Mouse (Mus musculus) heart, adult 2 months (tissue): ENCODE measurements around the gene Stat5a. TPM values are rescaled to one million over a fixed set of nuclear protein-coding genes. Genes with fewer than 3 reads are reported as not detected.
A peak's percentile ranks its signal among the peaks of the same experiment; 100 is the strongest.

Experiments used
- DNase-seq, 2 experiments: peaks; one replicate each; pipeline ENCODE4 v3.0.0; 2021
- H3K27ac ChIP-seq: fragments of 200-600 bp; 2 replicates; pipeline ENCODE4 v1.8.1; 2022
- H3K27me3 ChIP-seq: fragments of 200-500 bp; 2 replicates; pipeline ENCODE4 v1.6.1; 2012; ENCODE audit warnings: mild to moderate bottlenecking, low read length, inconsistent platforms, mixed read lengths; ENCODE audit not compliant: control insufficient read depth, insufficient read depth
- H3K36me3 ChIP-seq: fragments of 200-500 bp; 2 replicates; pipeline ENCODE4 v1.6.1; 2012; ENCODE audit warnings: low read length, inconsistent platforms; ENCODE audit not compliant: control insufficient read depth, insufficient read depth
- H3K4me1 ChIP-seq: fragments of 200-500 bp; 2 replicates; pipeline ENCODE4 v1.6.1; 2011; ENCODE audit warnings: low read length; ENCODE audit not compliant: control insufficient read depth, insufficient read depth
- H3K4me3 ChIP-seq: fragments of 200-600 bp; 2 replicates; pipeline ENCODE4 v1.8.1; 2022
- H3K79me2 ChIP-seq: fragments of 200-500 bp; replicated peaks from 2 replicates; pipeline ENCODE4 v1.6.1; 2012; ENCODE audit warnings: mild to moderate bottlenecking, inconsistent platforms, low read length, moderate library complexity, mixed read lengths; ENCODE audit not compliant: control insufficient read depth, insufficient read depth
- H3K9ac ChIP-seq: fragments of 200-500 bp; 2 replicates; pipeline ENCODE4 v1.6.1; 2012; ENCODE audit warnings: low read depth, mild to moderate bottlenecking, control low read depth, inconsistent platforms, low read length, mixed read lengths
- CTCF ChIP-seq: fragments of 200-600 bp; IDR thresholded peaks from 2 replicates; pipeline ENCODE4 v1.8.1; 2022; ENCODE audit warnings: antibody characterized with exemption, mild to moderate bottlenecking, moderate library complexity
- EP300 ChIP-seq: fragments of 200-500 bp; IDR thresholded peaks from 2 replicates; pipeline ENCODE4 v1.6.1; 2011; ENCODE audit warnings: low read depth, low read length, control low read depth; ENCODE audit not compliant: insufficient read depth
- POLR2A ChIP-seq: fragments of 200-500 bp; IDR thresholded peaks from 2 replicates; pipeline ENCODE4 v1.6.1; 2011; ENCODE audit warnings: mild to moderate bottlenecking, low read depth, low read length, control low read depth; ENCODE audit not compliant: insufficient read depth
- WGBS: fragments of 180-500 bp; shearing (Covaris S2); methylation state at CpG from one replicate; pipeline ENCODE4 v1.1.7; 2018; 5-methylcytosine and 5-hydroxymethylcytosine counted together
- intact Hi-C: fragments of 180-260 bp; cut with DNase I; formaldehyde crosslinking; loops from one replicate; pipeline ENCODE4 v1.15.1; 2025
- polyA plus RNA-seq: library from polyadenylated mRNA; depleted of rRNA; stranded (reverse); fragments of >200 nt; gene quantifications from 2 replicates; pipeline ENCODE4 v1.2.3, GENCODE M21; 2012; rRNA removed
- total RNA-seq, 2 experiments: library from RNA; stranded (reverse); gene quantifications; 2 replicates each; pipeline ENCODE4 v1.2.3; 2021

Stat5a gene
- total and polyA plus RNA-seq, 3 experiments, result 20.3 to 24.3 (median 22.3) TPM

DNA sequence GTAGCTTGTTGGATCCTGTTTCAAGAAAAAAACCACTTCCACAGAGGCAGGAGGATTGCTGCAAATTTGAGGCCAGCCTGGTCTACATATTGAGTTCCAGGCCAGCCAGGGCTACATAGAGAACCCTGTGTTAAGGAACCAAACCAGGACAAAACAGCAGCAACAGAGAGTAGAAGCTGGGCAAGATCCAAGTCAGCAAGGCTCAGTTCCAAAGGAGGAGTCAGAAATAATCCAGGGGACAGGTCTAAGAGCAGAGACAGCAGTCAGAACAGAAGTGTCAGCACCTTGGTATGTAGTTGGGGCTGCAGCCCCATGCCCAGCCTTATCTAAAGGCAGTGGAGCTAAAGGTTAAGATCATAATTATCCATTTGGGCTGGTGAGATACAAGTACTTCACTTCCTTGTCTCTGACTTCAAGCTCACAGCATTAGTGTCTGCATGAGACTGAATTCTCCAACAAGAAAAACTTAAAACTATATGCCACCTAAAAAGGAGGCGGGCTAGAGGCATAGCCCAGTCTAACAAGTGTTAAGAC, 65.3 kb downstream of the Stat5a start:
- TF ChIP-seq POLR2A (no peak), CTCF (no peak), EP300 (no peak)
- Histone ChIP-seq H3K9ac (no peak overlapping the region), H3K4me3 (no peak overlapping the region), H3K36me3 (peaks cover 2% of the 10 kb centered on the region), H3K4me1 (peaks cover under 1% of the 10 kb centered on the region; the same call in 1 of the 2 replicates), H3K79me2 (peaks cover 10% of the 10 kb centered on the region), H3K27me3 (no peaks in the 10 kb centered on the region), H3K27ac (peak overlapping the region; percentile 16; the same call in 1 of the 2 replicates)
- intact Hi-C loops, result no loop called here
- 100% methylated on average over 1 of the region's 1 CpGs for WGBS
- DNase-seq, result no peak

DNA sequence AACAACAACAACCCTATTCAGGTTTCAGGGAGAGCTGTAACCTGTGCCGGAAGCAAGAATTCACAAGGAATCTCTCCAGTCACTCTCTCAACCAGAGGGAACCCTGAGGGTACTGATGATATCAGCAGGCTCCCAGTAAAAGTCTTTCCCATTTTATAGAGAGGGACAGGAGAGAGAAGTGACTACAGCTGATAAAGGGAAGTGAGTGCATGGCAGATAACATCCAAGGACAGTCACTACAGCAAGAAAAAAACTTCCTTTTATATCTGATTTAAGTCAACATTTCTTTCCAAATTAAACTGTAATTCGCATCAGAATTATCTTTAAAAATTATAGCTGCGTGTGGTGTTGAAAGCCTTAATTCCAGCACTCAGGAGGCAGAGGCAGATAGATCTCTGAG, 68.2 kb downstream of the Stat5a start:
- Histone ChIP-seq H3K4me1 (peaks cover 10% of the 10 kb centered on the region), H3K27me3 (no peaks in the 10 kb centered on the region), H3K4me3 (no peak overlapping the region), H3K9ac (no peak overlapping the region), H3K36me3 (peaks cover 10% of the 10 kb centered on the region), H3K27ac (no peak overlapping the region), H3K79me2 (peaks cover 5% of the 10 kb centered on the region)
- WGBS, result 67% methylated on average over 3 of the region's 3 CpGs
- no peak for TF ChIP-seq CTCF
- no peak for TF ChIP-seq POLR2A
- no peak for TF ChIP-seq EP300
- intact Hi-C loops, result no loop called here
- DNase-seq, result no peak

DNA sequence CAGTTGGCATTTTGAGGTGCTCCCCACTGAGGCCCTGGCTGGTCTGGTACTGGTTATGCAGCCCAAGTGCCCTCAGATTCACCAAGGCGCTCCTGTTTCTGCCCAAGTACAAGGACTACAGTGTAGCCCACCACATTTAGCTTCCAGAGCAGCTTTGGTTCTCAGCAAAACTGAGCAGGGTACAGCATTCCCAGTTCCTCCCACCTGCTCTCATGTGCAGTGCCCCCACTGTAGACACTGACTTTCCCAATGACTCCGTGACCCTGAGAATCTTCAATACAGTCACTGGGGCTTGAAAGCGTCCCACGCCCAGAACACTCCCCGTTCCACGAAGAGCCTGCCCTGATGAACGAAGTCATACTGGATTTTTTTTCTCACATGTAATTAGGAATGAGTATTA, 71.5 kb downstream of the Stat5a start:
- intact Hi-C loops, result no loop called here
- DNase-seq, result no peak
- Histone ChIP-seq H3K79me2 (peaks cover 4% of the 10 kb centered on the region), H3K27ac (no peak overlapping the region), H3K9ac (no peak overlapping the region), H3K36me3 (peaks cover 26% of the 10 kb centered on the region), H3K4me3 (no peak overlapping the region), H3K27me3 (no peaks in the 10 kb centered on the region), H3K4me1 (peaks cover 16% of the 10 kb centered on the region)
- WGBS, result 58% methylated on average over 7 of the region's 7 CpGs
- no peak for TF ChIP-seq CTCF
- TF ChIP-seq POLR2A, result no peak
- TF ChIP-seq EP300, result no peak

DNA sequence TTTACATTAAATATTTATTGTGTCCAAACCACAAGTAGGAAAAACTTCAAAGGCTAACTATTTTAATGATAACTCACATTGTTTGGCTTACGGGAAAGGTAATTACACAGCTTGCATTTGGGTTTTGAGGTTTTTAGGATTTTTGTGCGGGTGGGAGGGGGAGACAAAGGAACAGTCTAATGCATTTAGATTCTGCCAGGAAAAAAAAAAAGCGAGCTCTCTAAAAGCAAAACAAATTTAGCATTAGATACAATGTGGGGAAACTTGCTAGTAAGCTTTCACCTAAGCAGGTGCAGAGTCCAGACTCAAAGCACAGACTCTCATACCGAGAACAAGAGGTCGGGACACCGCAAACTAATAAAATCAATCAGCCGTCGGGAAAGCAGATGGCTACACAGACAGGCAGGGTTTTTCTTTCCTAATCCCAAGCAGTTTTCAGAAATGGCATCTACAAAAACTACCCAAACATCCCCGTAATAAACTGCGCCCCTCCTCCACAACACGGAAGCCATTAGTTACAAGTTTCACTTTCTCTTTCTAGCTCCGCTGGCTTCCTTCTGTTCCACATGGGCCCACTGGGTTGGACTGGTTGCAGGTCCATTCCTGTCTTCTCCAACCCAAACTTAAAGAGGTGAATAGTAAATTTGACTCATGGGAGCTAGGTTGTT, 72.2 kb downstream of the Stat5a start:
- intact Hi-C loops, result no loop called here
- Histone ChIP-seq H3K79me2 (peaks cover 4% of the 10 kb centered on the region), H3K36me3 (peaks cover 29% of the 10 kb centered on the region), H3K9ac (peak overlapping the region; percentile 38; the same call in 1 of the 2 replicates), H3K4me1 (peaks cover 21% of the 10 kb centered on the region), H3K27ac (peak overlapping the region; percentile 63), H3K27me3 (no peaks in the 10 kb centered on the region), H3K4me3 (peak overlapping the region; percentile 44)
- WGBS, result 48% methylated on average over 12 of the region's 12 CpGs
- TF ChIP-seq POLR2A, result no peak
- no peak for TF ChIP-seq EP300
- TF ChIP-seq CTCF, result 0 out of 2 replicates have a peak, but pooled peaks have one; percentile 2
- DNase-seq, result peak; percentile 53 to 59

Other genes with a start within 250 kb of the Stat5a start
- 10 to 100 TPM; 49.5 to 50.3 TPM for gene Nkiras2, start 240.1 kb upstream of the Stat5a start, total RNA-seq
- gene Nkiras2, start 240.1 kb upstream of the Stat5a start, polyA plus RNA-seq, result 91.2 and 107 TPM in 2 replicates
- 100 to 1,000 TPM; 107 to 121 TPM for gene Dnajc7, start 239.2 kb upstream of the Stat5a start, total RNA-seq
- gene Dnajc7, start 239.2 kb upstream of the Stat5a start, polyA plus RNA-seq, result 46.1 and 77.8 TPM in 2 replicates
- under 1 TPM; 0.34 to 0.48 TPM for gene Zfp385c, start 166.9 kb upstream of the Stat5a start, total RNA-seq
- gene Zfp385c, start 166.9 kb upstream of the Stat5a start, polyA plus RNA-seq, result 0.59 and 0.61 TPM in 2 replicates
- under 1 TPM; 0.55 to 0.70 TPM for gene Dhx58, start 155.1 kb upstream of the Stat5a start, total RNA-seq
- 2.8 and 3.0 TPM in 2 replicates for gene Dhx58, start 155.1 kb upstream of the Stat5a start, polyA plus RNA-seq
- gene Kat2a, start 146.9 kb upstream of the Stat5a start, total RNA-seq, result 10 to 100 TPM; 13.1 to 14.0 TPM
- gene Kat2a, start 146.9 kb upstream of the Stat5a start, polyA plus RNA-seq, result 18.9 and 21.7 TPM in 2 replicates
- gene Hspb9, start 145.5 kb upstream of the Stat5a start, total RNA-seq, result not detected
- 0.50 and 0.62 TPM in 2 replicates for gene Hspb9, start 145.5 kb upstream of the Stat5a start, polyA plus RNA-seq
- 10 to 100 TPM; 53.0 to 56.3 TPM for gene Rab5c, start 121.1 kb upstream of the Stat5a start, total RNA-seq
- gene Rab5c, start 121.1 kb upstream of the Stat5a start, polyA plus RNA-seq, result 69.3 and 97.8 TPM in 2 replicates
- not detected for gene Kcnh4, start 99.4 kb upstream of the Stat5a start, total RNA-seq
- gene Kcnh4, start 99.4 kb upstream of the Stat5a start, polyA plus RNA-seq, result 0.04 TPM in 1 of 2 replicates, not detected in the other
- gene Hcrt, start 96.4 kb upstream of the Stat5a start, total RNA-seq, result not detected
- gene Hcrt, start 96.4 kb upstream of the Stat5a start, polyA plus RNA-seq, result not detected in 2 replicates
- 10 to 100 TPM; 10.1 to 11.6 TPM for gene Ghdc, start 88.4 kb upstream of the Stat5a start, total RNA-seq
- 11.2 and 12.8 TPM in 2 replicates for gene Ghdc, start 88.4 kb upstream of the Stat5a start, polyA plus RNA-seq
- 10 to 100 TPM; 58.6 to 65.2 TPM for gene Stat5b, start 8.6 kb upstream of the Stat5a start, total RNA-seq
- gene Stat5b, start 8.6 kb upstream of the Stat5a start, polyA plus RNA-seq, result 35.4 and 50.7 TPM in 2 replicates
- 10 to 100 TPM; 93.0 to 94.7 TPM for gene Stat3, start 80.2 kb downstream of the Stat5a start, total RNA-seq
- gene Stat3, start 80.2 kb downstream of the Stat5a start, polyA plus RNA-seq, result 85.8 and 134 TPM in 2 replicates
- 100 to 1,000 TPM; 219 to 225 TPM for gene Cavin1, start 111.5 kb downstream of the Stat5a start, total RNA-seq
- 114 and 135 TPM in 2 replicates for gene Cavin1, start 111.5 kb downstream of the Stat5a start, polyA plus RNA-seq
- gene Atp6v0a1, start 150.1 kb downstream of the Stat5a start, total RNA-seq, result 10 to 100 TPM; 89.6 to 92.6 TPM
- gene Atp6v0a1, start 150.1 kb downstream of the Stat5a start, polyA plus RNA-seq, result 77.4 and 85.9 TPM in 2 replicates
- 1 to 10 TPM; 7.4 to 8.3 TPM for gene Naglu, start 210.7 kb downstream of the Stat5a start, total RNA-seq
- 11.0 and 14.3 TPM in 2 replicates for gene Naglu, start 210.7 kb downstream of the Stat5a start, polyA plus RNA-seq
- gene Hsd17b1, start 219.1 kb downstream of the Stat5a start, total RNA-seq, result under 1 TPM; 0.47 to 0.70 TPM
- gene Hsd17b1, start 219.1 kb downstream of the Stat5a start, polyA plus RNA-seq, result 0.32 and 0.55 TPM in 2 replicates
- 10 to 100 TPM; 15.8 to 17.5 TPM for gene Coasy, start 223.2 kb downstream of the Stat5a start, total RNA-seq
- gene Coasy, start 223.2 kb downstream of the Stat5a start, polyA plus RNA-seq, result 22.1 and 24.6 TPM in 2 replicates
- 10 to 100 TPM; 18.1 to 21.3 TPM for gene Mlx, start 227.9 kb downstream of the Stat5a start, total RNA-seq
- 23.0 and 45.2 TPM in 2 replicates for gene Mlx, start 227.9 kb downstream of the Stat5a start, polyA plus RNA-seq
- gene Psmc3ip, start 236.1 kb downstream of the Stat5a start, total RNA-seq, result 1 to 10 TPM; 1.6 to 2.7 TPM
- 1.1 and 1.3 TPM in 2 replicates for gene Psmc3ip, start 236.1 kb downstream of the Stat5a start, polyA plus RNA-seq